Mouse (Mus musculus) ES-E14 (cell line): ENCODE data around the gene Gpx3. TPM values are rescaled to one million over a fixed set of nuclear protein-coding genes. Genes with fewer than 3 reads are reported as not detected.
A peak's percentile ranks its signal among the peaks of the same experiment; 100 is the strongest.

Experiments
- DNase-seq: peaks from one replicate; pipeline ENCODE4 v3.0.0-alpha.2; 2013; ENCODE audit warnings: low read depth, low spot score
- H3K27ac ChIP-seq: 2 replicates; pipeline ENCODE4 v1.5.1; 2012; ENCODE audit warnings: low read depth, mild to moderate bottlenecking, low read length, moderate library complexity, mixed read lengths; ENCODE audit not compliant: poor library complexity, insufficient read depth, severe bottlenecking
- H3K36me3 ChIP-seq: 2 replicates; pipeline ENCODE4 v1.6.1; 2012; ENCODE audit warnings: mild to moderate bottlenecking, low read length, moderate library complexity, mixed read lengths; ENCODE audit not compliant: control insufficient read depth, poor library complexity, insufficient read depth, severe bottlenecking
- H3K4me1 ChIP-seq, 2 experiments: fragments of 150-350 bp in 1 of 2; sonication (generic) in 1 of 2; 2 replicates each; pipeline ENCODE4 v1.6.1; 2012; ENCODE audit warnings: low read length in 2 of 2, mild to moderate bottlenecking in 1 of 2, mixed read lengths in 1 of 2; ENCODE audit not compliant: control insufficient read depth in 2 of 2, insufficient read depth in 2 of 2, poor library complexity in 1 of 2
- H3K4me3 ChIP-seq, 2 experiments: fragments of 150-350 bp in 1 of 2; sonication (generic) in 1 of 2; 2 replicates each; pipeline ENCODE4 v1.5.1; 2012; ENCODE audit warnings: low read length in 2 of 2, low read depth in 1 of 2, mild to moderate bottlenecking in 1 of 2, mixed read lengths in 1 of 2; ENCODE audit not compliant: insufficient read depth in 1 of 2, poor library complexity in 1 of 2, severe bottlenecking in 1 of 2
- H3K9ac ChIP-seq: 2 replicates; pipeline ENCODE4 v1.6.1; 2012; ENCODE audit warnings: low read depth, mild to moderate bottlenecking, low read length, mixed read lengths; ENCODE audit not compliant: poor library complexity, insufficient read depth, severe bottlenecking
- H3K9me3 ChIP-seq: fragments of 150-350 bp; sonication (generic); 2 replicates; pipeline ENCODE4 v1.6.1; 2012; ENCODE audit warnings: low read depth, mild to moderate bottlenecking, low read length; ENCODE audit not compliant: control insufficient read depth, insufficient read depth
- CHD2 ChIP-seq: IDR thresholded peaks from 2 replicates; pipeline ENCODE4 v1.6.1; 2014; ENCODE audit warnings: mild to moderate bottlenecking, low read depth, low read length, inconsistent platforms
- HCFC1 ChIP-seq: IDR thresholded peaks from 2 replicates; pipeline ENCODE4 v1.6.1; 2012; ENCODE audit warnings: low read length, inconsistent platforms, borderline replicate concordance; ENCODE audit not compliant: insufficient read depth
- MAFK ChIP-seq: IDR thresholded peaks from 2 replicates; pipeline ENCODE4 v1.6.1; 2014; ENCODE audit warnings: mild to moderate bottlenecking, low read depth, low read length, inconsistent platforms; ENCODE audit not compliant: insufficient read depth
- ZC3H11A ChIP-seq: IDR thresholded peaks from 2 replicates; pipeline ENCODE4 v1.6.1; 2012; ENCODE audit warnings: low read depth, mild to moderate bottlenecking, inconsistent platforms, low read length, borderline replicate concordance
- ZNF384 ChIP-seq: IDR thresholded peaks from 2 replicates; pipeline ENCODE4 v1.6.1; 2012; ENCODE audit warnings: low read depth, low read length, inconsistent platforms
- in situ Hi-C, 2 experiments: fragments of 600-800 bp; cut with MboI; formaldehyde crosslinking; loops; one replicate each; pipeline ENCODE4 v1.15.1; 2025; ENCODE audit warnings: low sequenced_read_pairs in 2 of 2, inconsistent platforms in 1 of 2; ENCODE audit not compliant: unreplicated experiment in 2 of 2
- total RNA-seq: library from RNA; depleted of rRNA; stranded (reverse); fragments of 300-350 nt; gene quantifications from 2 replicates; pipeline ENCODE4 v1.2.3, GENCODE M21; 2012

The Gpx3 gene
- total RNA-seq, 1 experiment, result 11.4 TPM

DNA sequence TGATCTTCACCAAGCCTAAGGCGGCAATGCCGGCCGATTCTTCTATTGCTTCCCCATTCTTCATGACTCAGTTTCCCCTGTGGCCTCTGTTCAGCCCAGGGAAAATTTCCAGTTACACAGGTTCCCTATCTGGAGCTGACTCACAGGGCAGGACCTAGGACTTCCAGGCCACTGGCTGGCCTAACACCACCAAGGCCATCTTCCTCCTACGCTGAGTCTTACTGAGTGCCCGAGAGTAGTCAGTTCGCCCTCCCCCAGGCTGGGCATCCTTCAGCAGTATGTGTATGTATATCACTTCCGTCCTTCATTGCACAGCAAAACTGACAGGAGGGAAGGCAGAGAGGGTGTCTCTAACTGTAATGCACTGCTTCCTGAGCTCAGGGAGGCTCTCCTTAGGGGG is 31.9 kb downstream of the Gpx3 start:
- in situ Hi-C loops, result loop anchor here (5.0 kb wide), 1 partner anchor 53 kb away; no protein-coding TSS in a partner anchor
- Histone ChIP-seq H3K4me3 (no peak overlapping the region), H3K9ac (no peak overlapping the region), H3K9me3 (no peaks in the 10 kb centered on the region), H3K4me1 (peaks cover 8 to 17% of the 10 kb centered on the region in 2 experiments; a peak in 3 of 4 replicates), H3K27ac (no peak overlapping the region), H3K36me3 (peaks cover 57% of the 10 kb centered on the region; the same call in 1 of the 2 replicates)
- no peak for DNase-seq
- TF ChIP-seq CHD2 (no peak), ZNF384 (no peak), HCFC1 (no peak), ZC3H11A (no peak), MAFK (no peak)

- no peak for DNase-seq
- Histone ChIP-seq H3K27ac (no peak overlapping the region), H3K4me3 (no peak overlapping the region), H3K4me1 (peaks cover 10 to 19% of the 10 kb centered on the region in 2 experiments; a peak in 3 of 4 replicates), H3K9me3 (no peaks in the 10 kb centered on the region), H3K9ac (no peak overlapping the region), H3K36me3 (peaks cover 45% of the 10 kb centered on the region; the same call in 1 of the 2 replicates)
- peak; percentile 71 for TF ChIP-seq MAFK
- TF ChIP-seq CHD2, result no peak
- no peak for TF ChIP-seq ZC3H11A
- TF ChIP-seq HCFC1, result no peak
- no peak for TF ChIP-seq ZNF384
- in situ Hi-C loops, result no loop called here
These were observed 34.0 kb downstream of the Gpx3 start for GRCm38 (mm10) chr11:54936035-54936770.

GRCm38 (mm10) chr11:54936771-54937140 is 34.5 kb downstream of the Gpx3 start:
- H3K4me1 ChIP-seq, result peaks cover 11 to 20% of the 10 kb centered on the region in 2 experiments; a peak in 3 of 4 replicates
- TF ChIP-seq ZNF384, result no peak
- no peak for TF ChIP-seq ZC3H11A
- no peak for TF ChIP-seq HCFC1
- no peak for TF ChIP-seq CHD2
- TF ChIP-seq MAFK, result no peak
- H3K4me3 ChIP-seq, result no peak overlapping the region
- H3K9me3 ChIP-seq, result no peaks in the 10 kb centered on the region
- in situ Hi-C loops, result no loop called here
- DNase-seq, result no peak
- H3K9ac ChIP-seq, result no peak overlapping the region
- peaks cover 45% of the 10 kb centered on the region; the same call in 1 of the 2 replicates for H3K36me3 ChIP-seq
- no peak overlapping the region for H3K27ac ChIP-seq

DNA sequence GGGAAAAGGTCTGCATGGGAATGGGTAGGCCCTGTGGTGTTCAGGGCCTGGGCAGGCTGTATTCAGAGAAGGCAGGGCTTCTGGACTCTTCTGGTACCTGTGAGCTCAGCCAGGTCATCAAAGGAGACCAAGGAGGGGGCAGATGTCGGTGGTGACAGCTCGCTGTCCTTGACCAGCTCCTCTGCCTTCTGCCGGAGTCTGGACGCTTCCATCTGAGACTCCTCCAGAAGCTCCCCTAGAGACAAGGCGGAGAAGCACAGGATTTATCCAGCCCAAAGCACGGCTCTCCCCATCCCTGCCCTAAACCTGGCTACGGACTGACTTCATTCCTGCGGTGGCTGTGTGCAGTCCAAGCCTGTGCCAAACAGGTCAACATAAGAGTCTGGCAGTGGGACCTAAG is 37.2 kb downstream of the Gpx3 start:
- Histone ChIP-seq H3K4me1 (peaks cover 22 to 32% of the 10 kb centered on the region in 2 experiments), H3K9me3 (no peaks in the 10 kb centered on the region), H3K4me3 (no peak overlapping the region), H3K9ac (no peak overlapping the region), H3K36me3 (peaks cover 32% of the 10 kb centered on the region; the same call in 1 of the 2 replicates), H3K27ac (no peak overlapping the region)
- TF ChIP-seq ZNF384 (no peak), CHD2 (no peak), MAFK (no peak), ZC3H11A (no peak), HCFC1 (no peak)
- no peak for DNase-seq
- in situ Hi-C loops, result no loop called here
